Mouse (Mus musculus): ENCODE measurements at regions not wholly inside any gene's neighbourhood (a gene's known extent, or its start where the extent isn't known, plus 50 kb on each side); places are given as distances from the start of the nearest gene placed in this dataset.

GRCm38 (mm10) chr2:61071025-61071424, 108.0 kb upstream of the Rbms1 start:
- Histone ChIP-seq H3ac (ENCODE audit: control insufficient read depth, insufficient read length) (no peak overlapping the region), H3K4me3 (no peak overlapping the region), H3K36me3 (ENCODE audit: control insufficient read depth, insufficient read depth) (no peaks in the 10 kb centered on the region), H3K79me2 (ENCODE audit: control insufficient read depth, insufficient read depth) (no peaks in the 10 kb centered on the region), H3K27me3 (ENCODE audit: control insufficient read depth, insufficient read depth, insufficient read length) (no peaks in the 10 kb centered on the region), H3K4me2 (ENCODE audit: low read depth) (no peak overlapping the region)
- TF ChIP-seq USF1 (IDR thresholded peaks at IDR 0.05; ENCODE audit: low read depth) (no peak), MYOG (IDR thresholded peaks at IDR 0.05; ENCODE audit: control insufficient read depth in 1 of 3, insufficient read depth in 1 of 3, insufficient read length in 2 of 3, low read depth in 2 of 3) (no peak), CEBPB (IDR thresholded peaks at IDR 0.05; ENCODE audit: insufficient read depth, poor library complexity, severe bottlenecking) (no peak), TCF3 (IDR thresholded peaks at IDR 0.05; ENCODE audit: insufficient read length, low read depth) (no peak), POLR2A (IDR thresholded peaks at IDR 0.05; ENCODE audit: insufficient read length, low read depth) (no peak), MYOD1 (IDR thresholded peaks at IDR 0.05; ENCODE audit: control insufficient read depth in 1 of 3, insufficient read length in 2 of 3, low read depth in 2 of 3) (no peak), TCF12 (IDR thresholded peaks at IDR 0.05; ENCODE audit: insufficient read depth, poor library complexity, severe bottlenecking) (no peak), POLR2AphosphoS2 (IDR thresholded peaks at IDR 0.05; ENCODE audit: insufficient read length, low read depth) (no peak), E2F4 (IDR thresholded peaks at IDR 0.05; ENCODE audit: insufficient read depth) (no peak)

- H3K27me3 ChIP-seq (ENCODE audit: control insufficient read depth, insufficient read depth, insufficient read length) = no peaks in the 10 kb centered on the region
- no peak overlapping the region for H3ac ChIP-seq (ENCODE audit: control insufficient read depth, insufficient read length)
- H3K4me3 ChIP-seq = no peak overlapping the region
- TF ChIP-seq SRF (IDR thresholded peaks at IDR 0.05; ENCODE audit: control insufficient read depth, insufficient read length, low read depth) = no peak
- TF ChIP-seq TCF12 (IDR thresholded peaks at IDR 0.05; ENCODE audit: insufficient read depth, poor library complexity, severe bottlenecking) = no peak
- no peak for TF ChIP-seq USF1 (IDR thresholded peaks at IDR 0.05; ENCODE audit: low read depth)
- no peak for TF ChIP-seq MYOG (IDR thresholded peaks at IDR 0.05; ENCODE audit: control insufficient read depth in 1 of 3, insufficient read depth in 1 of 3, insufficient read length in 2 of 3, low read depth in 2 of 3)
- TF ChIP-seq E2F4 (IDR thresholded peaks at IDR 0.05; ENCODE audit: insufficient read depth) = no peak
- no peak for TF ChIP-seq POLR2AphosphoS2 (IDR thresholded peaks at IDR 0.05; ENCODE audit: insufficient read length, low read depth)
- no peak for TF ChIP-seq CEBPB (IDR thresholded peaks at IDR 0.05; ENCODE audit: insufficient read depth, poor library complexity, severe bottlenecking)
- TF ChIP-seq TCF3 (IDR thresholded peaks at IDR 0.05; ENCODE audit: insufficient read length, low read depth) = no peak
- TF ChIP-seq POLR2A (IDR thresholded peaks at IDR 0.05; ENCODE audit: insufficient read length, low read depth) = no peak
- TF ChIP-seq MYOD1 (IDR thresholded peaks at IDR 0.05; ENCODE audit: control insufficient read depth in 1 of 3, insufficient read length in 2 of 3, low read depth in 2 of 3) = no peak
- TF ChIP-seq MAX (IDR thresholded peaks at IDR 0.05; ENCODE audit: low read depth) = no peak
- TF ChIP-seq REST (IDR thresholded peaks at IDR 0.05; ENCODE audit: insufficient read depth, insufficient read length) = no peak
- H3K79me2 ChIP-seq (ENCODE audit: control insufficient read depth, insufficient read depth) = no peaks in the 10 kb centered on the region
- no peaks in the 10 kb centered on the region for H3K36me3 ChIP-seq (ENCODE audit: control insufficient read depth, insufficient read depth)
- H3K4me2 ChIP-seq (ENCODE audit: low read depth) = no peak overlapping the region
Measured at GRCm38 (mm10) chr2:61067877-61068276, 104.9 kb upstream of the Rbms1 start.

GRCm38 (mm10) chr2:61062125-61062524, 99.1 kb upstream of the Rbms1 start:
- no peak overlapping the region for H3K4me3 ChIP-seq
- H3K27me3 ChIP-seq (ENCODE audit: control insufficient read depth, insufficient read depth, insufficient read length) = no peaks in the 10 kb centered on the region
- H3ac ChIP-seq (ENCODE audit: control insufficient read depth, insufficient read length) = no peak overlapping the region
- H3K4me2 ChIP-seq (ENCODE audit: low read depth) = no peak overlapping the region
- H3K36me3 ChIP-seq (ENCODE audit: control insufficient read depth, insufficient read depth) = no peaks in the 10 kb centered on the region
- TF ChIP-seq POLR2A (IDR thresholded peaks at IDR 0.05; ENCODE audit: insufficient read length, low read depth) = no peak
- TF ChIP-seq MYOG (IDR thresholded peaks at IDR 0.05; ENCODE audit: control insufficient read depth in 1 of 3, insufficient read depth in 1 of 3, insufficient read length in 2 of 3, low read depth in 2 of 3) = peak; percentile 35 to 92 (median 83)
- TF ChIP-seq TCF12 (IDR thresholded peaks at IDR 0.05; ENCODE audit: insufficient read depth, poor library complexity, severe bottlenecking) = peak; percentile 40
- TF ChIP-seq MYOD1 (IDR thresholded peaks at IDR 0.05; ENCODE audit: control insufficient read depth in 1 of 3, insufficient read length in 2 of 3, low read depth in 2 of 3) = peak in 2 of 3 experiments; percentile 78 to 80
- H3K79me2 ChIP-seq (ENCODE audit: control insufficient read depth, insufficient read depth) = no peaks in the 10 kb centered on the region

GRCm38 (mm10) chr2:61060906-61061305, 97.9 kb upstream of the Rbms1 start:
- no peak overlapping the region for H3K4me3 ChIP-seq
- H3K36me3 ChIP-seq (ENCODE audit: control insufficient read depth, insufficient read depth) = no peaks in the 10 kb centered on the region
- TF ChIP-seq MYOD1 (IDR thresholded peaks at IDR 0.05; ENCODE audit: control insufficient read depth in 1 of 3, insufficient read length in 2 of 3, low read depth in 2 of 3) (peak in 2 of 3 experiments; percentile 62 to 69), POLR2AphosphoS2 (IDR thresholded peaks at IDR 0.05; ENCODE audit: insufficient read length, low read depth) (no peak), TCF12 (IDR thresholded peaks at IDR 0.05; ENCODE audit: insufficient read depth, poor library complexity, severe bottlenecking) (no peak), MYOG (IDR thresholded peaks at IDR 0.05; ENCODE audit: control insufficient read depth in 1 of 3, insufficient read depth in 1 of 3, insufficient read length in 2 of 3, low read depth in 2 of 3) (peak in 2 of 3 experiments; percentile 41 to 72), USF1 (IDR thresholded peaks at IDR 0.05; ENCODE audit: low read depth) (peak; percentile 77), MAX (IDR thresholded peaks at IDR 0.05; ENCODE audit: low read depth) (no peak)
- no peak overlapping the region for H3K4me2 ChIP-seq (ENCODE audit: low read depth)
- H3K27me3 ChIP-seq (ENCODE audit: control insufficient read depth, insufficient read depth, insufficient read length) = no peaks in the 10 kb centered on the region
- no peaks in the 10 kb centered on the region for H3K79me2 ChIP-seq (ENCODE audit: control insufficient read depth, insufficient read depth)
- no peak overlapping the region for H3ac ChIP-seq (ENCODE audit: control insufficient read depth, insufficient read length)

GRCm38 (mm10) chr2:61058545-61059235, 95.7 kb upstream of the Rbms1 start:
- TF ChIP-seq TCF3 (IDR thresholded peaks at IDR 0.05; ENCODE audit: insufficient read length, low read depth) (no peak), MYOG (IDR thresholded peaks at IDR 0.05; ENCODE audit: control insufficient read depth in 1 of 3, insufficient read depth in 1 of 3, insufficient read length in 2 of 3, low read depth in 2 of 3) (no peak), POLR2AphosphoS2 (IDR thresholded peaks at IDR 0.05; ENCODE audit: insufficient read length, low read depth) (no peak), POLR2A (IDR thresholded peaks at IDR 0.05; ENCODE audit: insufficient read length, low read depth) (no peak), MYOD1 (IDR thresholded peaks at IDR 0.05; ENCODE audit: control insufficient read depth in 1 of 3, insufficient read length in 2 of 3, low read depth in 2 of 3) (no peak), USF1 (IDR thresholded peaks at IDR 0.05; ENCODE audit: low read depth) (no peak), E2F4 (IDR thresholded peaks at IDR 0.05; ENCODE audit: insufficient read depth) (no peak), SRF (IDR thresholded peaks at IDR 0.05; ENCODE audit: control insufficient read depth, insufficient read length, low read depth) (no peak), TCF12 (IDR thresholded peaks at IDR 0.05; ENCODE audit: insufficient read depth, poor library complexity, severe bottlenecking) (no peak)
- H3K79me2 ChIP-seq (ENCODE audit: control insufficient read depth, insufficient read depth) = no peaks in the 10 kb centered on the region
- no peaks in the 10 kb centered on the region for H3K36me3 ChIP-seq (ENCODE audit: control insufficient read depth, insufficient read depth)
- H3K4me2 ChIP-seq (ENCODE audit: low read depth) = no peak overlapping the region
- no peaks in the 10 kb centered on the region for H3K27me3 ChIP-seq (ENCODE audit: control insufficient read depth, insufficient read depth, insufficient read length)
- H3ac ChIP-seq (ENCODE audit: control insufficient read depth, insufficient read length) = no peak overlapping the region
- H3K4me3 ChIP-seq = no peak overlapping the region
